Mouse (Mus musculus): ENCODE data around the gene Htatip2. TPM values are rescaled to one million over a fixed set of nuclear protein-coding genes. Genes with fewer than 3 reads are reported as not detected.

The Htatip2 gene
- polyA plus RNA-seq (2015; fragmentation: Nextera tagmentation; extraction: Ambion mirVana): 4.2 and 5.2 TPM in 2 replicates

DNA sequence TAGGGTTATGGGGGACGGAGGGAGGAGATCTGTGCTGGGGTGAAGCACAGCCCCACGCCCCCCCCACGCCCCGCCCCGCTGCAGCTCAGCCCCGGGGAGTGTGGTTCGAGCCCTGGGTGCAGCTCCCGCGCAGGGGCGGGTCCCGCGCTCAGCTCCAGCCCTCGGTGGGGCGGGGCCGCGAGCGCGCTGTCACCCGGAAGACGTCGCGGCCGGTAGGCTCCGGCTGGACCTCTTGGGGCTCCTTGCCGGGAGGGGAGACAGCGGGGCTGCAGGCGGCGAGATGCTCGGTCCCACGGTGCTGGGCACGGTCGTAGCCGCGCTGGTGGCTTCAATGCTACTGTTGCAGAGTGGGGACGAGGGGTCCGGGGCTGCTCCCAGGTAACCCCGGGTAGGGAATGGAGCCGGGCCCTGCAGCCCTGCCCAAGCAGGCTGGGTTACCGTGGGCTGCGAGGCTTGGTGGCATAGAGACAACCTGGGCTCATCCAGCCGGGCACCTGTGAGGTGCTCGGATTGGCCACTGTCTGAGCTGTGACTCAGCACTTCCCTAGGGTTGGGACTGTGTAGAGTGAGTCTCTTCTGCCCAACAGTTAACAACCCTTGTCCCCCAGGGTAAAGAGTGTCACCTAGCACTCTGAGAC, at the start of gene Htatip2:
Htatip2 (plus strand) TSS at position 182 of the 638 bp plus-strand sequence.
- no peak within 1 kb of the TSS for H3K27ac ChIP-seq (ENCODE audit: low read depth, low read length)
- 3% methylated on average over 40 of the region's 42 CpGs for WGBS
- H3K4me3 ChIP-seq (ENCODE audit: low read length): peak within 1 kb of the TSS; percentile 48
- peak; percentile 67 for ATAC-seq
- peaks cover 3% of the 10 kb centered on the region; the same call in 1 of the 2 replicates for H3K4me1 ChIP-seq (ENCODE audit: control insufficient read depth, insufficient read depth, low read depth, low read length)
- H3K9me3 ChIP-seq (ENCODE audit: control insufficient read depth, low read length): no peaks in the 10 kb centered on the region; the same call in 1 of the 2 replicates
- H3K36me3 ChIP-seq (ENCODE audit: control insufficient read depth, insufficient read depth, low read length): no peaks in the 10 kb centered on the region
- H3K27me3 ChIP-seq (replicated peaks; ENCODE audit: control insufficient read depth, insufficient read depth, low read length): peaks cover 21% of the 10 kb centered on the region
- H3K4me2 ChIP-seq (ENCODE audit: low read length): peak within 1 kb of the TSS; percentile 75
- H3K9ac ChIP-seq (ENCODE audit: low read depth, low read length): peak within 1 kb of the TSS; percentile 74

DNA sequence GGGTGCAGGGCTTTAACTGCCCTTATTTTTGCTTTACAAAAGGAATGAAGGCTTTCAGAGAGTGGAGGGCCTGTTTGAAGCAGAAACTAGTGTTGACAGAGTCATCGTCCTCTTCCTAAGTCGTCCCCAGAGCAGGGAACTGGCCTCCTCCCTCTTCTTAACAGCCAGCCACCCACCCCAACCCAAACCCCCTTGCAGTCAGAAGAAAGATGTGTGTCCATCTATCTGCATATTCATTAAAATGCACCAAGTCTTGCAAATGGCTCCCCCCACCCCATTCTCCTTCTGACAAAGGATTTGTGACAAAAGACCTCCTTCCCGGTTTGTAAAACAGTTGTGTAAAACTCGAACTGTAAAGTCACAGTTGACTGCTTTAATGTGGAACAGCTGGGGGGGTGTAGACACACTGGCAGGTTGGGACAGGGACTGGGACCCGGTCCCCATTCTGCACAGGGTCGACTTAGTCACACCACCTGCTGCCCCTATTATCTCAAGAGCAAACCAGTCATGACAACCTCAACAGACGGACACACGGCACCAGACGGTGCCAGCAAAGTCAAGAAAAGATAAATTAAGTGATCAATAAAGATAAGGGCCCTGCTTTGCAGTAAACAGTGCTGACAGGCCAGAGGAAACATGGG, 49.4 kb upstream of the Htatip2 start:
- Histone ChIP-seq H3K4me2 (ENCODE audit: low read length) (no peak overlapping the region), H3K27me3 (replicated peaks; ENCODE audit: control insufficient read depth, insufficient read depth, low read length) (peaks cover 64% of the 10 kb centered on the region), H3K9me3 (ENCODE audit: control insufficient read depth, low read length) (no peaks in the 10 kb centered on the region), H3K4me1 (ENCODE audit: control insufficient read depth, insufficient read depth, low read depth, low read length) (no peaks in the 10 kb centered on the region), H3K9ac (ENCODE audit: low read depth, low read length) (no peak overlapping the region), H3K36me3 (ENCODE audit: control insufficient read depth, insufficient read depth, low read length) (no peaks in the 10 kb centered on the region), H3K4me3 (ENCODE audit: low read length) (no peak overlapping the region), H3K27ac (ENCODE audit: low read depth, low read length) (no peak overlapping the region)
- no peak for ATAC-seq
- WGBS: 19% methylated on average over 9 of the region's 9 CpGs

DNA sequence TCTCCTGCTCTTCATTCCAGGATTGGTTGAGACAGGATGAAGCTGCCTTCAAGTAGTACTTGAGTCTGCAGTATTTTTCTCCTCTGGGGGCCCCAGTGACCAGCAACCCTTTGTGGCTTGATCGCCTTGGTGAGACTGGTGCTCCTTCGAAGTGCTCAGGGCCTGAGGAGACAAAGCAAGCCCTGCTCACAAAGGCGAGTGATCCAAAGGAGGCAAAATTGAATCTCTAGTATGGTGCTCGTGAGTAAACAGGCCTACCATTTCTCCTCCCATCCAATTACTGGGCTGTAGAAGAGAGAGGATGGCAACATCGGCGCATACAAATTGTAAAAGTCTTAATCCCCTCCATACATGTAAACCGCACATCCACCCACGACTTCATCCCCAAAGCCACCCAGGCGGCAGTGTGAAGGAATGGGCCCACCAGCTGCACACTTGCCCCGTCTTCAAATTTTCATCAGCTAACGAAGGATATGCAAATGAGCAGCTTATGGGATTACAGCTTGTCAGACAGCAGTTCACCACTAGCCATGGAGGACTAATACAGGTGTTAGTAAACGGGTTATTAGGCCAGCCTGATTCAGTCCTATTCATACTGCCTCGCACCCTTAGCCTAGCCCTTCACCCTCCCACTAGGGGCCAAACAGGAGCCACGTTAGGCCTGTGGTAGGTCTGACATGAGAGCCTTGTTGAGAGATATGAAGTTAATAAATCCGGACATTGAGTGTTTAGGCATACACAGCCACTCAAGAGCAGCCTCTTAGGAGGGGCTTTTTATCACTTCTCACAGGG, 40.8 kb upstream of the Htatip2 start:
- no peak for ATAC-seq
- Histone ChIP-seq H3K27ac (ENCODE audit: low read depth, low read length) (no peak overlapping the region), H3K4me1 (ENCODE audit: control insufficient read depth, insufficient read depth, low read depth, low read length) (no peaks in the 10 kb centered on the region)

DNA sequence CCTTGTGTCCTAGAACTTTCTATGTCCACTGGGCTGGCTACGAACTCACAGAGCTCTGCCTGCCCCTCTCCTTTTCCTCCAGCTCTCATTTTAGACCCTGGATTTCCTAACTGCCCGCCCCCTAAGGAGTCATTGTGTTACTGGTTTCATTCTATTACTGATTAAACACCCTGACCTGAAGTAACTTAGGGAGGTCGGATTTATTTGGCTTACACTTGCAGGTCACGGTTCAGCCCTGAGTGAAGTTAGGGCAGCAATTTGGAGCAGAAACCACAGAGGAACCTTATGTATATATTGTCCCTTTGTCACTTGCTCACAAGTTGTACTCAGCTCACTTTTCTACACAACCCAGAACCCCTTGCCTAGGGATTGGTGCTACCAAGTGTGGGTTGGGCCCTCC, 24.6 kb upstream of the Htatip2 start:
- Histone ChIP-seq H3K27ac (ENCODE audit: low read depth, low read length) (no peak overlapping the region), H3K4me2 (ENCODE audit: low read length) (no peak overlapping the region), H3K9me3 (ENCODE audit: control insufficient read depth, low read length) (no peaks in the 10 kb centered on the region), H3K4me3 (ENCODE audit: low read length) (no peak overlapping the region), H3K36me3 (ENCODE audit: control insufficient read depth, insufficient read depth, low read length) (no peaks in the 10 kb centered on the region), H3K9ac (ENCODE audit: low read depth, low read length) (no peak overlapping the region), H3K27me3 (replicated peaks; ENCODE audit: control insufficient read depth, insufficient read depth, low read length) (peaks cover 31% of the 10 kb centered on the region), H3K4me1 (ENCODE audit: control insufficient read depth, insufficient read depth, low read depth, low read length) (no peaks in the 10 kb centered on the region)
- 63% methylated on average over 4 of the region's 4 CpGs for WGBS
- ATAC-seq: no peak

More for the DNA sequence above, 40.8 kb upstream of the Htatip2 start:
- Histone ChIP-seq H3K27me3 (replicated peaks; ENCODE audit: control insufficient read depth, insufficient read depth, low read length) (peaks cover 38% of the 10 kb centered on the region), H3K4me3 (ENCODE audit: low read length) (no peak overlapping the region), H3K4me2 (ENCODE audit: low read length) (no peak overlapping the region), H3K9ac (ENCODE audit: low read depth, low read length) (no peak overlapping the region), H3K9me3 (ENCODE audit: control insufficient read depth, low read length) (no peaks in the 10 kb centered on the region), H3K36me3 (ENCODE audit: control insufficient read depth, insufficient read depth, low read length) (no peaks in the 10 kb centered on the region)
- 72% methylated on average over 15 of the region's 15 CpGs for WGBS

DNA sequence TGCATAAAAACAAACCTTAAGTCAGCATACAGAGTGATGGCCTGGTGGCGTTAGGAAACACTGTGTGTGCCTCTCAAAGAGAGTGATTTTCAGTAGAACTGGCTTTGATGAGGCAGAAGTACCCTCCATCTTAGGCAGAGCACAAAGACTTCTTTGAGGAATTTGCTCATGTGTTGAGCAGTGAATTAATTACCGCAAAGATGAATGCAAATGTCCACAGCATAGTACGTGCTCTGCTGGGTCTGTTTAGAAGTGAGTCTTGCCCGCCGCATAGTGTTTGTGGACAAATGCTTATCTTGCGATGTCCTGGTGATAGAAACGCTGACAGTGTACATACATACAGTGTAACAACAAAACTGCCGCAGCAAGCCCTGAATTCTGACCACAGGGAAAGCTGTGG, 19.5 kb upstream of the Htatip2 start:
- no peak overlapping the region for H3K27ac ChIP-seq (ENCODE audit: low read depth, low read length)
- 27% methylated on average over 8 of the region's 8 CpGs for WGBS
- H3K27me3 ChIP-seq (replicated peaks; ENCODE audit: control insufficient read depth, insufficient read depth, low read length): peaks cover 24% of the 10 kb centered on the region
- H3K36me3 ChIP-seq (ENCODE audit: control insufficient read depth, insufficient read depth, low read length): no peaks in the 10 kb centered on the region
- H3K4me2 ChIP-seq (ENCODE audit: low read length): no peak overlapping the region
- H3K9me3 ChIP-seq (ENCODE audit: control insufficient read depth, low read length): no peaks in the 10 kb centered on the region
- no peaks in the 10 kb centered on the region for H3K4me1 ChIP-seq (ENCODE audit: control insufficient read depth, insufficient read depth, low read depth, low read length)
- no peak overlapping the region for H3K9ac ChIP-seq (ENCODE audit: low read depth, low read length)
- H3K4me3 ChIP-seq (ENCODE audit: low read length): no peak overlapping the region
- ATAC-seq: no peak; the same call in 1 of the 2 replicates

DNA sequence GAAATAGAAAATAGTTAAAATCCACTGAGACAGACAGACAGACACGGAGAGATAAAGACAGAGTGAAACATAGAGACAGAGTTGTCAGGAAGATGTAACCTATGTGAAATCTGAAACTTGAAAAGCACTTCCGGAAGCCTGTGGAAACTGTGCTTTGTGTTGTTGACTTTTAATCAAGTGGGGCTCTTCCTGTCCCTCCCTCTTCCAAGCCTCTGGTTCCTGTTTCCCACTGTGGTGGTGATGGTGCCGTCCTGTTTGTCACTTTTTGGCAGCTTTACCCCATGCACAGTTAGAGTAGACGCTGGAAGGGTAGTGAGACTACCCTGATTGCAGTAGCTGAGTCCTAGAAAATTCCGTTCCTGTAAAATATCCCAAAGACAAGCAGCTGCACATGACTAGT, 17.4 kb upstream of the Htatip2 start:
- H3K4me1 ChIP-seq (ENCODE audit: control insufficient read depth, insufficient read depth, low read depth, low read length): no peaks in the 10 kb centered on the region
- no peak overlapping the region for H3K4me2 ChIP-seq (ENCODE audit: low read length)
- H3K36me3 ChIP-seq (ENCODE audit: control insufficient read depth, insufficient read depth, low read length): no peaks in the 10 kb centered on the region
- peaks cover 21% of the 10 kb centered on the region for H3K27me3 ChIP-seq (replicated peaks; ENCODE audit: control insufficient read depth, insufficient read depth, low read length)
- no peak overlapping the region for H3K9ac ChIP-seq (ENCODE audit: low read depth, low read length)
- 35% methylated on average over 5 of the region's 5 CpGs for WGBS
- ATAC-seq: no peak
- H3K9me3 ChIP-seq (ENCODE audit: control insufficient read depth, low read length): no peaks in the 10 kb centered on the region
- H3K27ac ChIP-seq (ENCODE audit: low read depth, low read length): no peak overlapping the region
- H3K4me3 ChIP-seq (ENCODE audit: low read length): no peak overlapping the region

DNA sequence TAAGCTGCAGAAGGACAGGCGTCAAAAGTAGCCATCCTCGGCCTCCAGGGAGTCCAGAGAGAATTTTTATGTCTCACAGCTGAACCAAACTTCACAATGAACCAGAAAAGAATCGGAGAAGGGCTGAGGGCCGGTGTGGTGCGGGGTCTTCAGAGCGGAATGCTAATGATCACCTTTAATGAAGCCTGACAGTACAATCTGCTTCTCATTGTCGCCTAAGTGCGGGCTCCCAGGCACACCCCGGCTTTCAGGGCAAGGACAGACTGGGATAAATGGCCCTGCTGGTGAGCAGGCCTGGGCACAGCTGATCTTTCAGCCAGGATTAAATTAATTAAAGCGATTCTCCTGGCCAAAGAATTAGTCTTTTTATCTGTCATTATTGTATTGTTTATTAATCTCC, 17.0 kb upstream of the Htatip2 start:
- ATAC-seq: no peak
- 12% methylated on average over 10 of the region's 10 CpGs for WGBS
- peaks cover 23% of the 10 kb centered on the region for H3K27me3 ChIP-seq (replicated peaks; ENCODE audit: control insufficient read depth, insufficient read depth, low read length)

DNA sequence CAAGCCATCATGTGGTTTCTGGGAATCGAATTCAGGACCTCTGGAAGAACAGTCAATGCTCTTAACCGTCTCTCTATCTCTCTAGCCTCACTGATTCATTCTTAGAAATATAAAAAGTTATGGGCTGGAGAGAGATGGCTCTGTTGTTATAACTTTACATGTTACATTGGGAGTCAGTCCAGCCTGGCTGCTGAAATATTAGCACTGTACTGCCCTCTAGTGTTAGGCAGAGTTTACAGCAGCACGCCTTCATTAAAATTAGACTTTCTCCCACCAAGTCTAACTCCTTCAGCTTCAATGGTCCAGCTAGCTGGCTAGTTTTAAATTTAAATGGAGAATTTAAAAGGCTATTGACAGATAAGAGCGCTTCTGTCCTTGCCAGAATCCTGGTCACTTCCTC, 7.8 kb upstream of the Htatip2 start:
- Histone ChIP-seq H3K4me2 (ENCODE audit: low read length) (no peak overlapping the region), H3K4me1 (ENCODE audit: control insufficient read depth, insufficient read depth, low read depth, low read length) (no peaks in the 10 kb centered on the region), H3K27ac (ENCODE audit: low read depth, low read length) (no peak overlapping the region), H3K27me3 (replicated peaks; ENCODE audit: control insufficient read depth, insufficient read depth, low read length) (peaks cover 54% of the 10 kb centered on the region), H3K9me3 (ENCODE audit: control insufficient read depth, low read length) (no peaks in the 10 kb centered on the region), H3K9ac (ENCODE audit: low read depth, low read length) (no peak overlapping the region), H3K4me3 (ENCODE audit: low read length) (no peak overlapping the region), H3K36me3 (ENCODE audit: control insufficient read depth, insufficient read depth, low read length) (no peaks in the 10 kb centered on the region)
- no peak for ATAC-seq
- WGBS: 9% methylated on average over 4 of the region's 4 CpGs

More for the DNA sequence above, 17.0 kb upstream of the Htatip2 start:
- Histone ChIP-seq H3K36me3 (ENCODE audit: control insufficient read depth, insufficient read depth, low read length) (no peaks in the 10 kb centered on the region), H3K4me1 (ENCODE audit: control insufficient read depth, insufficient read depth, low read depth, low read length) (no peaks in the 10 kb centered on the region), H3K4me2 (ENCODE audit: low read length) (no peak overlapping the region), H3K4me3 (ENCODE audit: low read length) (no peak overlapping the region), H3K9ac (ENCODE audit: low read depth, low read length) (no peak overlapping the region), H3K9me3 (ENCODE audit: control insufficient read depth, low read length) (no peaks in the 10 kb centered on the region), H3K27ac (ENCODE audit: low read depth, low read length) (no peak overlapping the region)

All from hindbrain, embryonic 16.5 days (tissue).